Mouse (Mus musculus) activated CD4-positive, CD25-positive, alpha-beta regulatory T cell, adult 4 months (primary cell): ENCODE measurements around the gene Olfr456. TPM values are rescaled to one million over a fixed set of nuclear protein-coding genes. Genes with fewer than 3 reads are reported as not detected.
"Not testable (repeated sequence)": the region's sequence is repeated elsewhere in the genome, so short reads cannot be mapped to it uniquely, and the experiment has no call there.

Source experiments
- ATAC-seq: one replicate; pipeline ENCODE4 v1.8.0; 2017
- polyA plus RNA-seq, 2 experiments: library from polyadenylated mRNA; unstranded; fragments of 100-300 nt; shearing (Covaris generic); gene quantifications; one replicate each; pipeline ENCODE4 v1.2.1; 2017

Olfr456 gene
- polyA plus RNA-seq: not detected

DNA sequence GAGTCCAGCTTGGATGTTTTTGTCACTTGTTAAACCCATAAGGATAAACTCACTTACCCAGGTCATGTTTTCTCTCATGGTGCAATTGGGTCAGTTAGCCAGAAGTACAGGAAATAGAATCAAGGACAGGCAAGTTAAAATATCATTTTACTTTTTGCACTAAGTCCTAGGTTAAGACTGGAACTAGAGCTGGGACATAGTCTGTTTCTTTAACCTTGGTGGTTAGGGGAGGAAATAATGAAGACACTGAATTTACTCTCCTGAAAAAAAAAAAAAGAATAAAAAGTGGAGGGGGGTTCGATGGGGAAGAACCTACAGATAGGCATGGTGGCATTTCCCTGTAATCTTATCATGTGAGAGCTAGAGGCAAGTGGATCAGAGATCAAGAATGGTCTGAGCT, at the start of gene Olfr456:
Gene Olfr456, minus strand, starts transcription at position 101 of the 400 bp plus-strand sequence.
- ATAC-seq: no peak

DNA sequence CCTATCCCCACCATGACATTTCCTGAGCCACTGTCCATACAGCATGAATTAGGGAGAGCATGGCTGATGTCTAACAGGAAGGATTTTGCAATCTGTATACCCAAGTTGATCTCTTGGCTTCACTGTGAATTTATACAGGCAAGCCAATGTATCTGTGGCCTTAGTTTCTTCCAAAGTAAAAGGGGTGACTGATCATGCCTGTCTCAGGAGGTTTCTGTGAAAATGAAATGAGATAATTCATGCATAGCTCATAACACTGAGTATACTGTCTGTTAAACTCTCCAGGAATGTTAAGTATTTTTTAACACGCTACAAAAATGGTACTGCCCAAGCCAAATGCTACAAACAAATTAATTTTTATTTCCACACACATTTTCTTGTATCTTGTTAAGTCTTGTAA, 26.4 kb upstream of the Olfr456 start:
- no peak for ATAC-seq

GRCm38 (mm10) chr6:42509311-42509710, 22.3 kb upstream of the Olfr456 start:
- no peak for ATAC-seq

GRCm38 (mm10) chr6:42503478-42503877, 16.5 kb upstream of the Olfr456 start:
- no peak for ATAC-seq

DNA sequence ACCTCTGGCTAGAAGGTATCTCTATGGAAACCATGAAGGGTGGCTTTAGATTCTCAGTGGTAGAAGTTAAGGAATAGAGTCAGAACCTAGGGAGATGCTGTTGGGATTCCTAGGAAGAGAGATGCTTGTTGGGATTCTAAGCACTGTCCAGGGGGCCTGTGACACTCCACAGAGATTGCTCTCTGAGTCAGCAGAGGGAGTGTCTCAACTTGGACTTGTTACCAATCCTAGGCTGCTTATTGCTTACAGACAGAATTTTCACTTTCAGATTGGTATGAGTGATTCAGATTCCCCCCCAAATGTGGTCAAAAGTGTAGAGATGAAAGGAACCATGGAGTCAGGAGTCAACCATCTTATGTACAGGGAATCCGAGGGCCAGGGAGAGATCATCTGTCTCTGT, 2.7 kb upstream of the Olfr456 start:
- no peak for ATAC-seq

DNA sequence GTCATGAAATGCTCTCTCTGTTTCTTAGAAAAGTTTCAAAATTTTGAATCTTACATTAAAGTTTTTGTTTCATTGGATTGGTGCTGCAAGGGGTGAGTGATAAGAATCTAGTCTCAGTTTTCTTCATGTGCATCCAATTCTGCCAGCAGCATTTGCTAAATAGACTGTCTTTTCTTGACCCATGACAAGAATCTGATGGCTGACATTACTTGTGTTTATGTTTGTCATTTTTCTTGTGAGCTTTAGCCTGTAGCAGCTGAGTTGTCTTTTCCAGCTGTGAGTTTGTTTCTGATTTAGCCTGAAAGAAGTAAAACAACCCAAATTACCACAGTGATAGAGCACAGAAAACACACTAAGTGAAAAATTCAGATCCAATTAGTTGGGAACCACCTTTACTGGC, 2.4 kb downstream of the Olfr456 start:
- no peak for ATAC-seq

- no peak for ATAC-seq
Observed at GRCm38 (mm10) chr6:42476235-42476634, 10.8 kb downstream of the Olfr456 start, which contains the start of gene Olfr457. Gene Olfr457, minus strand, starts transcription at chr6:42476335.

- not testable (repeated sequence) for ATAC-seq
Observed at GRCm38 (mm10) chr6:42471298-42471697, 15.7 kb downstream of the Olfr456 start.

DNA sequence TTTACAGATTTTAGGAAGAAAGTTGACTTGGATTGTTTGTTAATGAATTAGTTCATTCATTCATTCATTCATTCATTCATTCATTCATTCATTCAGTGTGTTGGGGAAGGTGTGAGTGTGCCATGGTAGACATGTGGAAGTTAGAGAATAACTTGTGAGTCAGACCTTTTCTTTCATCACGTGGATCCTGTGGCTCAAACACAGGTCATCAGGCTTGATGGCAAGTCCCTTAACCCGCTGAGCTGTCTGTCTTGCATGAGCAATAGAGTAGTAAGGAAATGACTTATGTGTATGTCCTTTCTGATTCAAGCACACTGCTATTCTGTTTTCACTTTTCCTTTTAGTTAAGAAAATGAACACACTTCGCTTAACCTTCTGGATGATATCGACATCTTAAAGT, 16.5 kb downstream of the Olfr456 start:
- ATAC-seq: no peak

- ATAC-seq: no peak
Observed at GRCm38 (mm10) chr6:42465096-42465495, 21.9 kb downstream of the Olfr456 start, which contains the start of gene Olfr458. Gene Olfr458, minus strand, starts transcription at chr6:42465196.

GRCm38 (mm10) chr6:42447381-42447780, 39.6 kb downstream of the Olfr456 start:
- ATAC-seq: no peak

GRCm38 (mm10) chr6:42444491-42444890, 42.5 kb downstream of the Olfr456 start:
- no peak for ATAC-seq

- no peak for ATAC-seq
Observed at GRCm38 (mm10) chr6:42441395-42441794, 45.6 kb downstream of the Olfr456 start.

Other genes starting within 250 kb of the Olfr456 start
- 1 to 10 TPM; 8.1 to 9.3 TPM for gene Gstk1, start 241.3 kb downstream of the Olfr456 start, polyA plus RNA-seq
- gene Tmem139, start 225.2 kb downstream of the Olfr456 start, polyA plus RNA-seq: not detected
- gene Casp2, start 222.2 kb downstream of the Olfr456 start, polyA plus RNA-seq: 10 to 100 TPM; 45.1 to 50.3 TPM
- not detected for gene Clcn1, start 200.5 kb downstream of the Olfr456 start, polyA plus RNA-seq
- gene Fam131b, start 162.6 kb downstream of the Olfr456 start, polyA plus RNA-seq: not detected
- gene Zyx, start 137.6 kb downstream of the Olfr456 start, polyA plus RNA-seq: 10 to 100 TPM; 62.8 to 78.6 TPM
- gene Epha1, start 113.9 kb downstream of the Olfr456 start, polyA plus RNA-seq: under 1 TPM in 1 of 2 experiments, not detected in 1; 0.63 TPM
- not detected for gene Tas2r143, start 87.0 kb downstream of the Olfr456 start, polyA plus RNA-seq
- under 1 TPM in 1 of 2 experiments, not detected in 1; 0.52 TPM for gene Tas2r135, start 81.8 kb downstream of the Olfr456 start, polyA plus RNA-seq
- gene Tas2r126, start 52.7 kb downstream of the Olfr456 start, polyA plus RNA-seq: not detected
- gene Olfr458, start 22.0 kb downstream of the Olfr456 start, polyA plus RNA-seq: not detected
- gene Olfr457, start 10.9 kb downstream of the Olfr456 start, polyA plus RNA-seq: not detected
- under 1 TPM in 1 of 2 experiments, not detected in 1; 0.08 TPM for gene Olfr455, start 60.4 kb upstream of the Olfr456 start, polyA plus RNA-seq
- not detected for gene Tcaf3, start 110.5 kb upstream of the Olfr456 start, polyA plus RNA-seq
- not detected for gene Tcaf2, start 158.0 kb upstream of the Olfr456 start, polyA plus RNA-seq
- under 1 TPM in 1 of 2 experiments, not detected in 1; 0.28 TPM for gene Tcaf1, start 222.9 kb upstream of the Olfr456 start, polyA plus RNA-seq